Mouse (Mus musculus) lung, adult 2 months (tissue): Measurements from ENCODE around the gene Rab29.

Experiments
- CTCF ChIP-seq: fragments of 200-500 bp; IDR thresholded peaks from 2 replicates; pipeline ENCODE4 v1.5.1; 2011; ENCODE audit warnings: mild to moderate bottlenecking, low read length, control low read depth; ENCODE audit not compliant: insufficient read depth
- POLR2A ChIP-seq: fragments of 200-500 bp; IDR thresholded peaks from 2 replicates; pipeline ENCODE4 v1.6.1; 2011; ENCODE audit warnings: low read depth, mild to moderate bottlenecking, control low read depth, low read length, borderline replicate concordance; ENCODE audit errors: extremely low read depth

DNA sequence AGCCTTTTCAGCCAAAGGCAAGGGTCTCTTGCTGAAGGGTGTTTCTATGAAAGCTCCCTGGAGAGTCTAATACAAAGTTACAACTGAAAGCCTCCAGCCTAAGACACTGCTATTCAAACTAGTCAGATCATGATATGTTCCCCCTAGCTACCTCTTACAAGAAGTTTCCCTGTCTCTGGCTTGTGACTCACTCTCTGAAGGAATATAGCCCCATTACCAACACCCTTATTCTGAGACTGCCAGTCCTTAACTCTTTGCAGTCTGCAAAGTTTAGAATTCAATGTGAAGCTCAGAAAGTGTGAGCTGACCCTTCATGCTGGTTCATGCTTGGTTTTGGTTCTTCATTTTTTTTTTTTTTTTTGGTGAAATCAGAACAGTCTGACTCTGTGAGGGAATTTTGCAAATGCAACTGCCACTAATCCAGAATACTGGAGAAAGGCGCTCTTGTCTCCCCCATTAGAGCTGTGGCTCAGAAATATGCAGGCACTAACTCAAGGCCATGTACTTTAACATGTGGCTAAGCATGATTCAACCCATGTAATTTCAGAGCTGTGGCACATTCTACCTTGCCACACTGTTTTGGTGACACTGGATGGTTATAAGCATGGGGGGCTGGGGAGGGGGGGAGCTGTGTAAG is 44.0 kb upstream of the Rab29 start:
- TF ChIP-seq CTCF (no peak), POLR2A (no peak)
